9 mouse cellular contexts compared by ENCODE assay signal in genomic region chr14:66522856-66523400, GRCm38 (mm10).
DNase-seq lines count a peak whose midpoint lies in the region; ATAC-seq lines count a peak whose summit lies in the region.
"Had no signal": no experiment of that assay in that cellular context is flagged by ENCODE, and none has a peak within 500 bp of the region (broad histone marks: within the 10 kb centered on the region; RNA-seq: fewer than 3 reads in every experiment).

No protein-coding gene starts in this region.

- no peaks in the 10 kb centered on the region for H3K27me3 ChIP-seq in hindbrain, embryonic 10.5 days (ENCODE audit: insufficient read depth, poor library complexity, severe bottlenecking)
- H3K27me3 ChIP-seq in neural tube, embryonic 13.5 days, result no peaks in the 10 kb centered on the region
- H3K27me3 ChIP-seq: lung, embryonic 15.5 days had no signal

- no peaks in the 10 kb centered on the region for H3K9me3 ChIP-seq in hindbrain, embryonic 10.5 days
- H3K9me3 ChIP-seq in neural tube, embryonic 13.5 days, result no peaks in the 10 kb centered on the region
- H3K9me3 ChIP-seq: lung, embryonic 15.5 days had no signal

- H3K4me3 ChIP-seq in hindbrain, embryonic 10.5 days, result no peak overlapping the region
- H3K4me3 ChIP-seq in neural tube, embryonic 13.5 days, result no peak overlapping the region
- H3K4me3 ChIP-seq: lung, embryonic 15.5 days had no signal

- H3K9ac ChIP-seq in neural tube, embryonic 13.5 days, result no peak overlapping the region
- H3K9ac ChIP-seq: lung, embryonic 15.5 days had no signal

- H3K4me2 ChIP-seq in neural tube, embryonic 13.5 days, result no peak overlapping the region
- H3K4me2 ChIP-seq: lung, embryonic 15.5 days had no signal

- H3K36me3 ChIP-seq in hindbrain, embryonic 10.5 days, result no peaks in the 10 kb centered on the region
- H3K36me3 ChIP-seq in neural tube, embryonic 13.5 days, result no peaks in the 10 kb centered on the region
- H3K36me3 ChIP-seq: lung, embryonic 15.5 days had no signal

- peak; percentile 14 to 18 for DNase-seq in lung, adult 18-20 months
- DNase-seq in lung, postnatal 4 days, result no peak
- peak; percentile 17 for DNase-seq in cerebellum, adult 9-10 months
- no peak for DNase-seq in hindbrain, embryonic 10.5 days (ENCODE audit: low spot score)
- no peak for DNase-seq in yolk sac, embryonic 10.5 days (ENCODE audit: low spot score)
- no peak for DNase-seq in heart, postnatal 10 days
- DNase-seq: heart, postnatal 36 days had no signal

- no peak for ATAC-seq in neural tube, embryonic 13.5 days (ENCODE audit: low read depth)

- H3K4me1 ChIP-seq in hindbrain, embryonic 10.5 days (replicated peaks), result peaks cover 19% of the 10 kb centered on the region
- peaks cover 11% of the 10 kb centered on the region; the same call in 1 of the 2 replicates for H3K4me1 ChIP-seq in neural tube, embryonic 13.5 days (replicated peaks)
- H3K4me1 ChIP-seq: lung, embryonic 15.5 days had no signal

- WGBS in hindbrain, embryonic 10.5 days, result 72% methylated on average over 6 of the region's 6 CpGs
- WGBS in neural tube, embryonic 13.5 days, result 57% methylated on average over 6 of the region's 6 CpGs

- intact Hi-C loops in heart, postnatal 10 days (cut with DNase I), result no loop called here

- peak overlapping the region; percentile 70 for H3K27ac ChIP-seq in hindbrain, embryonic 10.5 days
- 0 out of 2 replicates have a peak overlapping the region, but pooled peaks have one; percentile 43 for H3K27ac ChIP-seq in neural tube, embryonic 13.5 days (replicated peaks)
- H3K27ac ChIP-seq: lung, embryonic 15.5 days had no signal

Comparison
In these comparisons a context has a peak if more than half of its experiments do, and no peak if none do; other contexts are left out.
1. DNase-seq: peak in lung, adult 18-20 months (2 of 2) and cerebellum, adult 9-10 months (single experiment); none in lung, postnatal 4 days (0 of 2), hindbrain, embryonic 10.5 days (single experiment), yolk sac, embryonic 10.5 days (single experiment) and heart, postnatal 10 days (0 of 2).